ENCODE assay signal across 8 mouse cellular contexts in the genomic region with DNA sequence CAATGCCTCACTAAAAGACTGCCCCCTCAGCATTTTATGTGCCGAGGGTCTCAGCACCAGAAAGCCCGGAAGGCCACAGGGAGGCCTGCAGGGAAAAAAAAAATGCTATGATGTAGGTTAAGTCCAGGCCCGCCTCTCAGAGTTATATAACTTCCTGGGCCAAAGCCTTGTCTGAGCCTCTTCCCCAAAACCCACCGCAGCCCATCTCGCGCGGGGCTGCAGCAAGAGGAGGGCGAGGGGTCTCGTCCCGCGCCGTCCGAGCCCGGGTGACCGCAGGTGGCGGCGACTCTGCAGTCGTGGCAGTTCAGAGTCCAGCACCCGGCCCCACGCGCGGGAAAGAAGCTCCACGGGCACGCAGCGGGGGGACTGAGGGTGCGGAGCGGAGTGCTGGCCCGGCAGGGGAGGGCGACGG. TPM values are rescaled to one million over a fixed set of nuclear protein-coding genes. Genes with fewer than 3 reads are reported as not detected.
A peak's percentile ranks its signal among the peaks of the same experiment; 100 is the strongest.
DNase-seq lines count a peak whose midpoint lies in the region; ATAC-seq and TF ChIP-seq lines count a peak whose summit lies in the region.

No protein-coding gene starts in this region.

- H3K9me3 ChIP-seq in kidney, postnatal 0 days (replicated peaks; ENCODE audit: low read length) = no peaks in the 10 kb centered on the region
- no peaks in the 10 kb centered on the region for H3K9me3 ChIP-seq in forebrain, embryonic 11.5 days (ENCODE audit: control insufficient read depth, low read length)
- H3K9me3 ChIP-seq in liver, embryonic 12.5 days (replicated peaks) = no peaks in the 10 kb centered on the region

- no peaks in the 10 kb centered on the region for H3K27me3 ChIP-seq in kidney, postnatal 0 days (ENCODE audit: insufficient read depth, low read length)
- H3K27me3 ChIP-seq in Patski = no peaks in the 10 kb centered on the region
- H3K27me3 ChIP-seq in forebrain, embryonic 11.5 days (ENCODE audit: control insufficient read depth, insufficient read depth, low read length) = no peaks in the 10 kb centered on the region
- no peaks in the 10 kb centered on the region for H3K27me3 ChIP-seq in liver, embryonic 12.5 days (replicated peaks)

- in situ Hi-C loops in Patski (cut with MboI; ENCODE audit: low pct_unique_long_range_greater_than_20kb) = no loop called here

- CTCF ChIA-PET in Patski (lab: Charles Lee) = interaction anchor here (1.7 kb wide), 1 partner anchor 37 kb away, joined by 4 read pairs; no protein-coding TSS in a partner anchor

- 0 out of 2 replicates have a peak, but pooled peaks cover 7% of the 10 kb centered on the region for H3K4me1 ChIP-seq in kidney, postnatal 0 days (replicated peaks; ENCODE audit: insufficient read depth, low read length)
- peaks cover 6% of the 10 kb centered on the region; the same call in 1 of the 2 replicates for H3K4me1 ChIP-seq in forebrain, embryonic 11.5 days (replicated peaks; ENCODE audit: control insufficient read depth, insufficient read depth, low read length)
- peaks cover 57% of the 10 kb centered on the region for H3K4me1 ChIP-seq in liver, embryonic 12.5 days

- H3K9ac ChIP-seq in kidney, postnatal 0 days (ENCODE audit: low read depth, low read length) = peak overlapping the region; percentile 97
- H3K9ac ChIP-seq in forebrain, embryonic 11.5 days (ENCODE audit: low read length) = peak overlapping the region; percentile 89
- H3K9ac ChIP-seq in liver, embryonic 12.5 days = peak overlapping the region; percentile 100

- peak overlapping the region; percentile 92 for H3K4me2 ChIP-seq in kidney, postnatal 0 days (ENCODE audit: low read length)
- peak overlapping the region; percentile 58 for H3K4me2 ChIP-seq in forebrain, embryonic 11.5 days (ENCODE audit: low read depth, low read length, severe bottlenecking)
- peak overlapping the region; percentile 88 for H3K4me2 ChIP-seq in liver, embryonic 12.5 days

- no peak; the same call in 1 of the 2 replicates for ATAC-seq in kidney, postnatal 0 days (replicated peaks; ENCODE audit: low FRiP score, low read depth)
- ATAC-seq in Patski = peak; percentile 17
- no peak; the same call in 1 of the 2 replicates for ATAC-seq in forebrain, embryonic 11.5 days (replicated peaks; ENCODE audit: low FRiP score)
- ATAC-seq in liver, embryonic 12.5 days = no peak; the same call in none of the 2 replicates
- ATAC-seq in neutrophil, adult 5-6 weeks (ENCODE audit: extremely low read depth, insufficient number of reproducible peaks, low FRiP score, poor library complexity, severe bottlenecking) = peak; percentile 19; the same call in 1 of the 2 replicates

- POLR2A ChIA-PET in Patski (lab: Charles Lee) = interaction anchor here (1.1 to 1.5 kb wide), 3 partner anchors 11 to 38 kb away, joined by 3 to 5 read pairs (median 5); no protein-coding TSS in a partner anchor

- TF ChIP-seq CTCF in kidney, postnatal 0 days (IDR thresholded peaks at IDR 0.05; ENCODE audit: low read depth) = no peak
- no peak for TF ChIP-seq CTCF in Patski (IDR thresholded peaks at IDR 0.05)

- peak overlapping the region; percentile 88 for H3K4me3 ChIP-seq in kidney, postnatal 0 days (replicated peaks; ENCODE audit: low read depth, low read length)
- H3K4me3 ChIP-seq in forebrain, embryonic 11.5 days (ENCODE audit: low read depth, low read length) = peak overlapping the region; percentile 58
- H3K4me3 ChIP-seq in liver, embryonic 12.5 days = peak overlapping the region; percentile 95

- peak; percentile 60 for DNase-seq in kidney, postnatal 0 days (ENCODE audit: low spot score)
- DNase-seq in kidney, postnatal 10 days = no peak
- no peak for DNase-seq in Patski (ENCODE audit: low read depth, low spot score)
- peak; percentile 80 for DNase-seq in forebrain, embryonic 11.5 days (ENCODE audit: low spot score)
- DNase-seq in T-cell, adult 2 months (ENCODE audit: low spot score) = no peak
- DNase-seq in gastrocnemius, postnatal 4 days (ENCODE audit: low spot score in 2 of 2) = no peak

- no peaks in the 10 kb centered on the region for H3K36me3 ChIP-seq in kidney, postnatal 0 days (ENCODE audit: insufficient read depth, low read length)
- H3K36me3 ChIP-seq in forebrain, embryonic 11.5 days (ENCODE audit: control insufficient read depth, insufficient read depth, low read length) = no peaks in the 10 kb centered on the region
- peaks cover 20% of the 10 kb centered on the region for H3K36me3 ChIP-seq in liver, embryonic 12.5 days

- H3K27ac ChIP-seq in kidney, postnatal 0 days = peak overlapping the region; percentile 74
- 0 out of 2 replicates have a peak overlapping the region, but pooled peaks have one; percentile 14 for H3K27ac ChIP-seq in forebrain, embryonic 11.5 days (ENCODE audit: low read depth, low read length)
- peak overlapping the region; percentile 96 for H3K27ac ChIP-seq in liver, embryonic 12.5 days

- under 1% methylated on average over 30 of the region's 30 CpGs for WGBS in kidney, postnatal 0 days
- under 1% methylated on average over 30 of the region's 30 CpGs for WGBS in forebrain, embryonic 11.5 days
- under 1% methylated on average over 30 of the region's 30 CpGs for WGBS in liver, embryonic 12.5 days (ENCODE audit: insufficient replicate concordance)

RNA-seq across cellular contexts. Expression of gene Ninl, which starts 0.4 kb away (rescaled TPM):
- polyA plus RNA-seq in kidney, postnatal 0 days (2015; fragmentation: Nextera tagmentation; extraction: Ambion mirVana) = 6.5 and 6.7 TPM in 2 replicates
- polyA plus RNA-seq in Patski (2021) = 21.0 TPM
- polyA plus RNA-seq in forebrain, embryonic 11.5 days (2014; fragmentation: Nextera tagmentation; extraction: Ambion mirVana) = 26.7 and 28.7 TPM in 2 replicates
- polyA plus RNA-seq in liver, embryonic 12.5 days (2016; fragmentation: Nextera tagmentation; extraction: Ambion mirVana) = 18.6 and 18.7 TPM in 2 replicates
- total RNA-seq in neutrophil, adult 5-6 weeks (2017) = 0.12 and 0.86 TPM in 2 replicates
- total RNA-seq in gastrocnemius, postnatal 4 days (2021) = 1 to 10 TPM in 1 of 2 experiments, under 1 TPM in 1; 0.62 to 1.5 TPM

RNA-seq across cellular contexts. Expression of gene Nanp, which starts 0.4 kb away (rescaled TPM):
- polyA plus RNA-seq in kidney, postnatal 0 days (2015; fragmentation: Nextera tagmentation; extraction: Ambion mirVana) = 46.3 and 48.1 TPM in 2 replicates
- polyA plus RNA-seq in Patski (2021) = 10.2 TPM
- 46.5 and 51.9 TPM in 2 replicates for polyA plus RNA-seq in forebrain, embryonic 11.5 days (2014; fragmentation: Nextera tagmentation; extraction: Ambion mirVana)
- polyA plus RNA-seq in liver, embryonic 12.5 days (2016; fragmentation: Nextera tagmentation; extraction: Ambion mirVana) = 74.4 and 76.2 TPM in 2 replicates
- total RNA-seq in neutrophil, adult 5-6 weeks (2017) = 7.6 and 9.0 TPM in 2 replicates
- 10 to 100 TPM in 1 of 2 experiments, 1 to 10 TPM in 1; 8.7 to 11.2 TPM for total RNA-seq in gastrocnemius, postnatal 4 days (2021)

RNA-seq across cellular contexts. Expression of gene Gm14151, which starts 53.3 kb away (rescaled TPM):
- not detected in 2 replicates for polyA plus RNA-seq in kidney, postnatal 0 days (2015; fragmentation: Nextera tagmentation; extraction: Ambion mirVana)
- polyA plus RNA-seq in Patski (2021) = not detected
- not detected in 2 replicates for polyA plus RNA-seq in forebrain, embryonic 11.5 days (2014; fragmentation: Nextera tagmentation; extraction: Ambion mirVana)
- not detected in 2 replicates for polyA plus RNA-seq in liver, embryonic 12.5 days (2016; fragmentation: Nextera tagmentation; extraction: Ambion mirVana)
- not detected in 2 replicates for total RNA-seq in neutrophil, adult 5-6 weeks (2017)
- total RNA-seq in gastrocnemius, postnatal 4 days (2021) = not detected

RNA-seq across cellular contexts. Expression of gene Gm14147, which starts 59.2 kb away (rescaled TPM):
- not detected in 2 replicates for polyA plus RNA-seq in kidney, postnatal 0 days (2015; fragmentation: Nextera tagmentation; extraction: Ambion mirVana)
- polyA plus RNA-seq in Patski (2021) = not detected
- polyA plus RNA-seq in forebrain, embryonic 11.5 days (2014; fragmentation: Nextera tagmentation; extraction: Ambion mirVana) = not detected in 2 replicates
- not detected in 2 replicates for polyA plus RNA-seq in liver, embryonic 12.5 days (2016; fragmentation: Nextera tagmentation; extraction: Ambion mirVana)
- total RNA-seq in neutrophil, adult 5-6 weeks (2017) = not detected in 2 replicates
- total RNA-seq in gastrocnemius, postnatal 4 days (2021) = not detected

Comparison
In these comparisons a context has a peak if more than half of its experiments do, and no peak if none do; other contexts are left out.
1. DNase-seq: peak in kidney, postnatal 0 days (single experiment) and forebrain, embryonic 11.5 days (single experiment); none in kidney, postnatal 10 days (single experiment), Patski (single experiment), T-cell, adult 2 months (single experiment) and gastrocnemius, postnatal 4 days (0 of 2).
2. ATAC-seq: peak in Patski (single experiment) and neutrophil, adult 5-6 weeks (single experiment); none in kidney, postnatal 0 days (single experiment), forebrain, embryonic 11.5 days (single experiment) and liver, embryonic 12.5 days (single experiment).
3. H3K27ac ChIP-seq: peak in every context shown above with its lines; median percentile 96 in liver, embryonic 12.5 days; 74 in kidney, postnatal 0 days; 14 in forebrain, embryonic 11.5 days.
4. Peak in every context shown above with its lines, with median percentiles within 50 percentile points of each other: H3K4me2 ChIP-seq, H3K4me3 ChIP-seq and H3K9ac ChIP-seq.